Mouse (Mus musculus) MEL (cell line): ENCODE data around the gene S100b. TPM values are rescaled to one million over a fixed set of nuclear protein-coding genes. Genes with fewer than 3 reads are reported as not detected.
A peak's percentile ranks its signal among the peaks of the same experiment; 100 is the strongest.

Experiments used
- DNase-seq: peaks from one replicate; pipeline ENCODE4 v3.0.0; 2011; ENCODE audit warnings: low read depth, low spot score
- H3K27ac ChIP-seq: 2 replicates; pipeline ENCODE4 v1.5.1; 2012; ENCODE audit warnings: low read depth, mild to moderate bottlenecking, control low read depth, low read length, moderate library complexity; ENCODE audit not compliant: control insufficient read depth
- H3K27me3 ChIP-seq, 2 experiments: fragments of 150-350 bp in 1 of 2; sonication (generic) in 1 of 2; 2 replicates each; pipeline ENCODE4 v1.6.1; 2012; ENCODE audit warnings: low read length in 2 of 2, mild to moderate bottlenecking in 2 of 2, improper control_type of control experiment in 1 of 2, moderate library complexity in 1 of 2; ENCODE audit not compliant: insufficient read depth in 2 of 2, control insufficient read depth in 1 of 2
- H3K36me3 ChIP-seq, 2 experiments: 2 replicates each; pipeline ENCODE4 v1.6.1; 2012 to 2014; ENCODE audit warnings: low read length in 2 of 2, improper control_type of control experiment in 1 of 2, inconsistent platforms in 1 of 2, mild to moderate bottlenecking in 1 of 2; ENCODE audit not compliant: insufficient read depth in 2 of 2, control insufficient read depth in 1 of 2
- H3K4me1 ChIP-seq, 2 experiments: fragments of 150-350 bp in 1 of 2; sonication (generic) in 1 of 2; 2 replicates each; pipeline ENCODE4 v1.6.1; 2012; ENCODE audit warnings: low read length in 2 of 2, improper control_type of control experiment in 1 of 2, mild to moderate bottlenecking in 1 of 2; ENCODE audit not compliant: insufficient read depth in 2 of 2, control insufficient read depth in 1 of 2
- H3K4me3 ChIP-seq, 2 experiments: fragments of 150-350 bp in 1 of 2; sonication (generic) in 1 of 2; 2 replicates each; pipeline ENCODE4 v1.5.1; 2012; ENCODE audit warnings: low read depth in 2 of 2, low read length in 2 of 2, mild to moderate bottlenecking in 2 of 2, moderate library complexity in 2 of 2, control low read depth in 1 of 2, improper control_type of control experiment in 1 of 2; ENCODE audit not compliant: control insufficient read depth in 1 of 2, insufficient read depth in 1 of 2
- H3K79me2 ChIP-seq: 2 replicates; pipeline ENCODE4 v1.6.1; 2012; ENCODE audit warnings: mild to moderate bottlenecking, low read length, moderate library complexity; ENCODE audit not compliant: control insufficient read depth, poor library complexity, insufficient read depth
- H3K9ac ChIP-seq: 2 replicates; pipeline ENCODE4 v1.6.1; 2012; ENCODE audit warnings: low read depth, mild to moderate bottlenecking, control low read depth, low read length, moderate library complexity; ENCODE audit not compliant: control insufficient read depth, poor library complexity, severe bottlenecking
- H3K9me3 ChIP-seq: fragments of 150-350 bp; sonication (generic); replicated peaks from 2 replicates; pipeline ENCODE4 v1.6.1; 2012; ENCODE audit warnings: mild to moderate bottlenecking, low read length, improper control_type of control experiment, moderate library complexity; ENCODE audit not compliant: insufficient read depth
- CHD1 ChIP-seq: IDR thresholded peaks from 2 replicates; pipeline ENCODE4 v1.6.1; 2012; ENCODE audit warnings: low read depth, mild to moderate bottlenecking, inconsistent platforms, low read length, improper control_type of control experiment
- CTCF ChIP-seq, 3 experiments: IDR thresholded peaks in 2 of 3; conservative IDR thresholded peaks in 1 of 3; 2 replicates each; pipeline ENCODE4 v1.5.1; 2011 to 2012; ENCODE audit warnings: low read length in 3 of 3, low read depth in 2 of 3, mild to moderate bottlenecking in 2 of 3, improper control_type of control experiment in 1 of 3, inconsistent platforms in 1 of 3, mixed read lengths in 1 of 3, moderate library complexity in 1 of 3; ENCODE audit not compliant: control insufficient read depth in 1 of 3, insufficient read depth in 1 of 3, poor library complexity in 1 of 3, severe bottlenecking in 1 of 3
- E2F4 ChIP-seq: IDR thresholded peaks from 2 replicates; pipeline ENCODE4 v1.6.1; 2011; ENCODE audit warnings: low read depth, low read length, improper control_type of control experiment, borderline replicate concordance
- ELF1 ChIP-seq: IDR thresholded peaks from 2 replicates; pipeline ENCODE4 v1.6.1; 2014; ENCODE audit warnings: low read depth, mild to moderate bottlenecking, inconsistent platforms, low read length, improper control_type of control experiment, moderate library complexity
- EP300 ChIP-seq, 2 experiments: IDR thresholded peaks; 2 replicates each; pipeline ENCODE4 v1.6.1; 2011; ENCODE audit warnings: improper control_type of control experiment in 2 of 2, low read length in 2 of 2, low read depth in 1 of 2, mild to moderate bottlenecking in 1 of 2
- ETS1 ChIP-seq: IDR thresholded peaks from 2 replicates; pipeline ENCODE4 v1.6.1; 2012; ENCODE audit warnings: low read depth, mild to moderate bottlenecking, inconsistent platforms, low read length, improper control_type of control experiment, moderate library complexity
- GABPA ChIP-seq: IDR thresholded peaks from 2 replicates; pipeline ENCODE4 v1.6.1; 2012; ENCODE audit warnings: low read depth, mild to moderate bottlenecking, inconsistent platforms, low read length, improper control_type of control experiment, moderate library complexity
- JUND ChIP-seq: IDR thresholded peaks from 2 replicates; pipeline ENCODE4 v1.6.1; 2011; ENCODE audit warnings: low read depth, mild to moderate bottlenecking, improper control_type of control experiment, low read length
- KAT2A ChIP-seq: conservative IDR thresholded peaks from 2 replicates; pipeline ENCODE4 v1.6.1; 2012; ENCODE audit warnings: low read depth, low read length, improper control_type of control experiment, inconsistent platforms
- MAFK ChIP-seq: IDR thresholded peaks from 2 replicates; pipeline ENCODE4 v1.6.1; 2011; ENCODE audit warnings: low read depth, mild to moderate bottlenecking, low read length, improper control_type of control experiment, borderline replicate concordance
- MAX ChIP-seq: IDR thresholded peaks from 2 replicates; pipeline ENCODE4 v1.6.1; 2011; ENCODE audit warnings: low read length, improper control_type of control experiment
- MAZ ChIP-seq: IDR thresholded peaks from 2 replicates; pipeline ENCODE4 v1.6.1; 2012; ENCODE audit warnings: low read depth, mild to moderate bottlenecking, inconsistent platforms, low read length, improper control_type of control experiment
- MXI1 ChIP-seq: IDR thresholded peaks from 2 replicates; pipeline ENCODE4 v1.6.1; 2011; ENCODE audit warnings: mild to moderate bottlenecking, low read depth, low read length, improper control_type of control experiment
- MYB ChIP-seq: IDR thresholded peaks from 2 replicates; pipeline ENCODE4 v1.6.1; 2011; ENCODE audit warnings: mild to moderate bottlenecking, low read depth, low read length, improper control_type of control experiment
- MYC ChIP-seq: IDR thresholded peaks from 2 replicates; pipeline ENCODE4 v1.6.1; 2011; ENCODE audit warnings: low read depth, mild to moderate bottlenecking, low read length, improper control_type of control experiment, moderate library complexity
- NELFE ChIP-seq: IDR thresholded peaks from 2 replicates; pipeline ENCODE4 v1.6.1; 2011; ENCODE audit warnings: low read depth, low read length, improper control_type of control experiment
- POLR2A ChIP-seq, 2 experiments: IDR thresholded peaks; 2 replicates each; pipeline ENCODE4 v1.6.1; 2011 to 2012; ENCODE audit warnings: low read length in 2 of 2, mild to moderate bottlenecking in 2 of 2, control low read depth in 1 of 2, improper control_type of control experiment in 1 of 2, low read depth in 1 of 2, moderate library complexity in 1 of 2; ENCODE audit not compliant: control insufficient read depth in 1 of 2, insufficient read depth in 1 of 2, poor library complexity in 1 of 2
- POLR2AphosphoS5 ChIP-seq: IDR thresholded peaks from 2 replicates; pipeline ENCODE4 v1.6.1; 2012; ENCODE audit warnings: low read depth, borderline replicate concordance, mild to moderate bottlenecking, inconsistent platforms, low read length, moderate library complexity, mixed read lengths
- RAD21 ChIP-seq: IDR thresholded peaks from 2 replicates; pipeline ENCODE4 v1.6.1; 2011; ENCODE audit warnings: mild to moderate bottlenecking, low read depth, low read length, improper control_type of control experiment
- RCOR1 ChIP-seq: IDR thresholded peaks from 2 replicates; pipeline ENCODE4 v1.6.1; 2012; ENCODE audit warnings: low read depth, mild to moderate bottlenecking, inconsistent platforms, low read length, improper control_type of control experiment
- SIN3A ChIP-seq: IDR thresholded peaks from 2 replicates; pipeline ENCODE4 v1.6.1; 2012; ENCODE audit warnings: low read length, improper control_type of control experiment, inconsistent platforms
- SMC3 ChIP-seq: IDR thresholded peaks from 2 replicates; pipeline ENCODE4 v1.6.1; 2011; ENCODE audit warnings: low read depth, low read length, improper control_type of control experiment
- TAL1 ChIP-seq: IDR thresholded peaks from 2 replicates; pipeline ENCODE4 v1.6.1; 2012; ENCODE audit warnings: mild to moderate bottlenecking, inconsistent platforms, low read length, moderate library complexity, mixed read lengths
- TBP ChIP-seq: IDR thresholded peaks from 2 replicates; pipeline ENCODE4 v1.8.0; 2011; ENCODE audit warnings: low read depth, low read length, improper control_type of control experiment
- TCF12 ChIP-seq: IDR thresholded peaks from 2 replicates; pipeline ENCODE4 v1.6.1; 2014; ENCODE audit warnings: low read depth, mild to moderate bottlenecking, inconsistent platforms, low read length, improper control_type of control experiment, moderate library complexity
- UBTF ChIP-seq: IDR thresholded peaks from 2 replicates; pipeline ENCODE4 v1.6.1; 2012; ENCODE audit warnings: low read depth, mild to moderate bottlenecking, inconsistent platforms, low read length, improper control_type of control experiment, moderate library complexity, borderline replicate concordance; ENCODE audit not compliant: insufficient read depth
- USF2 ChIP-seq, 2 experiments: IDR thresholded peaks; 2 replicates each; pipeline ENCODE4 v1.6.1; 2011 to 2012; ENCODE audit warnings: improper control_type of control experiment in 2 of 2, low read length in 2 of 2, borderline replicate concordance in 1 of 2, inconsistent platforms in 1 of 2, low read depth in 1 of 2, mild to moderate bottlenecking in 1 of 2; ENCODE audit not compliant: insufficient read depth in 1 of 2
- ZC3H11A ChIP-seq: IDR thresholded peaks from 2 replicates; pipeline ENCODE4 v1.6.1; 2012; ENCODE audit warnings: low read depth, mild to moderate bottlenecking, inconsistent platforms, low read length, improper control_type of control experiment
- ZKSCAN1 ChIP-seq: IDR thresholded peaks from 2 replicates; pipeline ENCODE4 v1.6.1; 2012; ENCODE audit warnings: low read depth, mild to moderate bottlenecking, inconsistent platforms, low read length, improper control_type of control experiment, moderate library complexity
- ZNF384 ChIP-seq: IDR thresholded peaks from 2 replicates; pipeline ENCODE4 v1.6.1; 2012; ENCODE audit warnings: low read depth, mild to moderate bottlenecking, inconsistent platforms, low read length, improper control_type of control experiment
- polyA plus RNA-seq, 2 experiments: library from polyadenylated mRNA; stranded (reverse) in 1 of 2; unstranded in 1 of 2; fragments of >175 nt in 1 of 2; fragments of >200 nt in 1 of 2; gene quantifications; 2 replicates each; pipeline versions ENCODE4 v1.2.1 to v1.2.4; 2012; ENCODE audit warnings: low replicate concordance in 2 of 2, low read depth in 1 of 2; ENCODE audit not compliant: insufficient read length in 2 of 2, insufficient read depth in 1 of 2, missing spikeins in 1 of 2
- total RNA-seq: library from RNA; depleted of rRNA; stranded (reverse); fragments of 300-350 nt; gene quantifications from 2 replicates; pipeline ENCODE4 v1.2.3, GENCODE M21; 2012

S100b gene
- total and polyA plus RNA-seq, 3 experiments, result not detected

- Histone ChIP-seq H3K4me3 (no peak overlapping the region), H3K4me1 (no peaks in the 10 kb centered on the region), H3K27me3 (no peaks in the 10 kb centered on the region), H3K79me2 (no peaks in the 10 kb centered on the region), H3K9me3 (no peaks in the 10 kb centered on the region), H3K9ac (no peak overlapping the region), H3K36me3 (no peaks in the 10 kb centered on the region), H3K27ac (no peak overlapping the region)
- peak; percentile 47 for DNase-seq
- TF ChIP-seq CTCF (IDR thresholded peaks at IDR 0.05 in 2 of 3, conservative IDR thresholded peaks at IDR 0.05 in 1 of 3; ENCODE audit: control insufficient read depth in 1 of 3, insufficient read depth in 1 of 3, low read depth in 2 of 3, low read length in 3 of 3, poor library complexity in 1 of 3, severe bottlenecking in 1 of 3), result peak; percentile 4 to 59 (median 59); a peak in 4 of 6 replicates
- no peak for TF ChIP-seq RCOR1
- 0 out of 2 replicates have a peak, but pooled peaks have one; percentile 24 for TF ChIP-seq MAZ
- peak; percentile 24; the same call in 1 of the 2 replicates for TF ChIP-seq ZC3H11A
- TF ChIP-seq SMC3, result peak; percentile 36
- no peak for TF ChIP-seq MXI1
- no peak for TF ChIP-seq ELF1
- peak; percentile 44 for TF ChIP-seq RAD21
- TF ChIP-seq JUND, result no peak
Observed at GRCm38 (mm10) chr10:76229627-76230026, 24.0 kb upstream of the S100b start.

GRCm38 (mm10) chr10:76237341-76238225, 16.1 kb upstream of the S100b start, which contains the start of gene Prmt2:
Gene Prmt2 (minus strand): TSS chr10:76237865.
- peak within 1 kb of the TSS; percentile 71 to 72 for H3K4me3 ChIP-seq
- H3K9ac ChIP-seq, result peak within 1 kb of the TSS; percentile 71
- DNase-seq, result peak; percentile 95
- 0 out of 4 replicates have a peak, but pooled peaks cover 0 to 4% of the 10 kb centered on the region in 2 experiments for H3K4me1 ChIP-seq
- no peaks in the 10 kb centered on the region for H3K9me3 ChIP-seq
- no peaks in the 10 kb centered on the region for H3K79me2 ChIP-seq
- no peaks in the 10 kb centered on the region for H3K27me3 ChIP-seq
- peaks cover 0 to 3% of the 10 kb centered on the region in 2 experiments; a peak in 2 of 4 replicates for H3K36me3 ChIP-seq
- H3K27ac ChIP-seq, result peak within 1 kb of the TSS; percentile 36
- no peak for TF ChIP-seq CHD1
- no peak for TF ChIP-seq MYB
- no peak for TF ChIP-seq MYC
- no peak for TF ChIP-seq MAFK
- TF ChIP-seq TCF12, result peak; percentile 62
- no peak for TF ChIP-seq UBTF
- TF ChIP-seq MAZ, result peak; percentile 43; the same call in 1 of the 2 replicates
- peak; percentile 86 for TF ChIP-seq NELFE
- no peak for TF ChIP-seq GABPA
- TF ChIP-seq MAX, result peak; percentile 31; the same call in 1 of the 2 replicates
- no peak for TF ChIP-seq USF2 (IDR thresholded peaks at IDR 0.05; ENCODE audit: borderline replicate concordance in 1 of 2, insufficient read depth in 1 of 2, low read depth in 1 of 2, low read length in 2 of 2)
- TF ChIP-seq ZNF384, result no peak
- peak; percentile 40 to 90; a peak in 2 of 4 replicates for TF ChIP-seq POLR2A (IDR thresholded peaks at IDR 0.05; ENCODE audit: control insufficient read depth in 1 of 2, insufficient read depth in 1 of 2, low read depth in 1 of 2, low read length in 2 of 2, poor library complexity in 1 of 2)
- TF ChIP-seq TAL1, result no peak
- TF ChIP-seq KAT2A, result no peak
- no peak for TF ChIP-seq RCOR1
- no peak for TF ChIP-seq ETS1
- TF ChIP-seq POLR2AphosphoS5, result no peak
- TF ChIP-seq EP300 (IDR thresholded peaks at IDR 0.05; ENCODE audit: low read depth in 1 of 2, low read length in 2 of 2), result no peak
- peak; percentile 77; the same call in 1 of the 2 replicates for TF ChIP-seq SIN3A
- TF ChIP-seq ZKSCAN1, result no peak
- no peak for TF ChIP-seq E2F4
- peak; percentile 82 for TF ChIP-seq TBP
